Mouse (Mus musculus) thymus, postnatal 10 days (tissue): ENCODE measurements around the gene Abcb9.
A peak's percentile ranks its signal among the peaks of the same experiment; 100 is the strongest.

Experiments
- DNase-seq, 2 experiments: peaks; one replicate each; pipeline ENCODE4 v3.0.0; 2021; ENCODE audit warnings: low spot score in 2 of 2

Abcb9 gene

DNA sequence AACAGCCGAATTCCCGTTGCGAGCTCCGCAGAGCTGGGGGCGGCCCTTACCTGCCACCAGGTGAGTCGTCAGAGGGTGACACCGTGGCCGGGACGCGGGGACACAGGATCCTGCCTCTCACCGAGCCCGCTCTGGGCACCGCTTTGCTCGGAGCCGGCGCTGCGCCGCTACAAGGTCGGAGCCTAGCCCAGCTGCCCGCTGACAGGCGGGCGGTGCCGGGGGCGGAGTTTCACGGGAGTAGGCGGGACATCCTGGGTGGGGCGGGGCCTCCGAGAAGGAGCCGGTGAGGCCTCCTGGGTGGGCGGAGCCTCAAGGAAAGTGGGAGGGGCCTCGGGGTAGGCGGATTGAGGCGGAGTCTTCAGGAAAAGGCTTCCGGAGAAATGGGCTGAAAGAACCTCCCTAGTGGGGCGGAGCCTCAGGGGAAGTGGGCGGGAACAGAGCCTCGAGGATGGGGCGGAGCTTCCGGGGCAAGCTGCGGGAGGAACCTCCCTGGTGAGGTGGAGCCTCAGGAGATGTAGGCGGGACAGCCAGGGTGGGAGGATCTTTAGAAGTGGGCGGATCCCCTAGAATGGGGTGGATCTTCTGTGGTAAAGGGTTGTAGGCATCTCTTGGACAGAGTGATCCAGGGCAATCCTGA, at the start of gene Abcb9:
Gene Abcb9 (minus strand): TSS at position 203 of the 637 bp plus-strand sequence.
- DNase-seq, result peak; percentile 90 to 93

- no peak for DNase-seq
Observed at GRCm38 (mm10) chr5:124138066-124138465, 42.5 kb upstream of the Abcb9 start.

DNA sequence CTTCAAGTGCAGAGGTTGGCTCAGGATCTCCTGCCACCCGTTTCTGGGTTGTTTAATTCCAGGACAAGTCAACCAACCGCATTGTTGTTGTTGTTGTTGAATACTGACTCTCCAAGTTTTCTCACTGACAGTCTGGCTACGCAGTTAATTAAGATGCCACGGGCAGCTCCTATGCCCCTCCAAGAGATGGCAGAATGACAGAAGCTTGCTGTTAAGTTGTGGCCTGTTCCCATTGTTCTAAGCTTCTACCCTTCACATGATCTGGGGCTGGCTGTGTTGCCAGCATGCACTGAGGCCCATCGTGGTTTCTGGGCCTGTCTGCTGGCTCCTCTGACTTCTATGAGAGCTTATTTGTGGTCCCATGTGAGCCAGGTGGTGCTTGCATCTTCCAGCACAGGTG, 38.7 kb upstream of the Abcb9 start:
- DNase-seq, result no peak

GRCm38 (mm10) chr5:124125093-124125492, 29.5 kb upstream of the Abcb9 start:
- no peak for DNase-seq

- no peak for DNase-seq
Observed at GRCm38 (mm10) chr5:124122357-124122756, 26.8 kb upstream of the Abcb9 start.

DNA sequence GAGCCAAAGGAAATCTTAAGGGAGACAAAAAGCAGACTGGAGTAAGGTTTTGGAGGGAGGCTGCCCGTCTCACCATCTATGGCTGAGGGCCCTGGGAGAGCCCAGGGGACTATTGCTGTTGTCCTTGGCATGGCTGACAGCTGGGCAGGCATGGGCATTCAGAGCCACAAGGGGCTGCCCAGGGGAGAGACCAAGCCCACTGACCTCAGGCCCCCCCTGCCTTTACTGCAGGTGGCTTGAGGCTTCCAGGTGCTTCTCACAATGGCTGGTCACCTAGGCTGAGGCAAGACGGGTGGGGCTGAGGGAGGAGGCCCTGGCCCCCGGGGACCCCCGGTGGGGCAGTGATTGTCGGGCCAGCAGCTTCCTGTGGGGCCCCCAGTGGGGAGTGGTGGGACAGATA, 23.6 kb upstream of the Abcb9 start:
- DNase-seq, result no peak

- DNase-seq, result peak; percentile 38 to 80
Observed at GRCm38 (mm10) chr5:124115990-124116845, 20.6 kb upstream of the Abcb9 start, which contains the start of gene Arl6ip4. Gene Arl6ip4, plus strand, starts transcription at chr5:124116089.

GRCm38 (mm10) chr5:124115531-124115930, 19.9 kb upstream of the Abcb9 start:
- DNase-seq, result no peak

- DNase-seq, result no peak
Observed at GRCm38 (mm10) chr5:124114276-124115025, 18.9 kb upstream of the Abcb9 start.

DNA sequence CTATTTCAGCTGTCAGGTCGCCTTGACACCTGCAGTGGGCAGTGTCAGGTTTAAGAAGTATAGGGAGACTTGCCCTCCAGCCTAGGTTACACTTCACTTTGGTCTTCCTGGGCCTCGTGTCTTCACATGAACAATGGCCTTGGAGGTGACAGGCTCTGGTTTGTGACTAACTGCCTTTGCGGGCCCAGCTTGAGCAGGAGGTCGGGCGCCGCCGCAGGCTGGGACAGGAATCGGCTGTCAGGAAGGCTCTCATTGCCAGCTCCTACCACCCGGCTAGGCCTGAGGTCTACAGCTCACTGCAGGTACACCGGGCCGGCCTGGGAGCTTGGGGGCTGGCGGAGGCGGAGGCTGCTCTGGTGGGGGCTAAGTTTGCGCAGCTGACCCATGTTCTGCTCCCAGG, 17.4 kb upstream of the Abcb9 start:
- DNase-seq, result peak; percentile 72

- no peak for DNase-seq
Observed at GRCm38 (mm10) chr5:124112531-124112930, 16.9 kb upstream of the Abcb9 start.

- peak; percentile 93 to 95 for DNase-seq
Observed at GRCm38 (mm10) chr5:124111742-124112497, 16.3 kb upstream of the Abcb9 start, which contains the start of gene Ogfod2. Gene Ogfod2, plus strand, starts transcription at chr5:124112297.

- DNase-seq, result peak in 1 of 2 experiments; percentile 61
Observed at GRCm38 (mm10) chr5:124111077-124111741, 15.6 kb upstream of the Abcb9 start.

- no peak for DNase-seq
Observed at GRCm38 (mm10) chr5:124103552-124103951, 8.0 kb upstream of the Abcb9 start.

DNA sequence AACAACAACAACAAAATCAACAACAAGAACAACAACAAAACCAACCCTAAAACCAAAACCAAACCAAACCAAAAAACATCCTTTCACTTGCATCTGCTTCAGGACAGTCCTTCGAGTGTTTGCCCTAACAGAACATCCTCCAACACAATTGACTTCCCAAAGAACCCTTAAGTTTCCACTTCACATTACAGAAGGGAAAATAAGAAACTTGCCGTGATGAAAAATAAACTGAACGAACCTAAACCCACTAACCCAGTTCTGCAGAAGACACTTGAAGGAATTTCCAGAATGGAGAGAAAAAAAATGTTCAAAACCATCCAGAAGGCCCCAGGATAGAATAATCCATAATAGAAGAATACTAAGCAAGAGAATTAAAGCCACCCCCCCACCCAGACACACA, 7.4 kb upstream of the Abcb9 start:
- no peak for DNase-seq

DNA sequence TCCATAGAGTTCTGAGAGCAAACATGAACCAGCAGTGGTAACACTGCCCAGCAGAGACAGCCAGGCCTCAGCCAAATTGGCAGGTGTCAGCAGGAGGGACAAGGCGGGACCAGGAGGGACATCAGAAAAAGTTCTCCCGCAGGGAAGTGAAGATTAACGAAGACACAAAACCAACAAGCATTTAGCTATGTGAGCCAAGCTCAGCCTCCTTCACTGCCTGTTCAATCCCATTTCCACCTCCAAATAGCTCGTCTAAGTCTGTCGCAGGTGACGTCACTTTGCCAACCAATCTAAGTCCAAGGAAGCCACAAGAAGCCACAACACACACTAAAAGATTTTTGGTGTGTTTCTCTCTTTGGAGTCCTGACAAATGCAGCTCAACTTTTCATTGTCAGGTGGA, 6.7 kb upstream of the Abcb9 start:
- DNase-seq, result no peak

DNA sequence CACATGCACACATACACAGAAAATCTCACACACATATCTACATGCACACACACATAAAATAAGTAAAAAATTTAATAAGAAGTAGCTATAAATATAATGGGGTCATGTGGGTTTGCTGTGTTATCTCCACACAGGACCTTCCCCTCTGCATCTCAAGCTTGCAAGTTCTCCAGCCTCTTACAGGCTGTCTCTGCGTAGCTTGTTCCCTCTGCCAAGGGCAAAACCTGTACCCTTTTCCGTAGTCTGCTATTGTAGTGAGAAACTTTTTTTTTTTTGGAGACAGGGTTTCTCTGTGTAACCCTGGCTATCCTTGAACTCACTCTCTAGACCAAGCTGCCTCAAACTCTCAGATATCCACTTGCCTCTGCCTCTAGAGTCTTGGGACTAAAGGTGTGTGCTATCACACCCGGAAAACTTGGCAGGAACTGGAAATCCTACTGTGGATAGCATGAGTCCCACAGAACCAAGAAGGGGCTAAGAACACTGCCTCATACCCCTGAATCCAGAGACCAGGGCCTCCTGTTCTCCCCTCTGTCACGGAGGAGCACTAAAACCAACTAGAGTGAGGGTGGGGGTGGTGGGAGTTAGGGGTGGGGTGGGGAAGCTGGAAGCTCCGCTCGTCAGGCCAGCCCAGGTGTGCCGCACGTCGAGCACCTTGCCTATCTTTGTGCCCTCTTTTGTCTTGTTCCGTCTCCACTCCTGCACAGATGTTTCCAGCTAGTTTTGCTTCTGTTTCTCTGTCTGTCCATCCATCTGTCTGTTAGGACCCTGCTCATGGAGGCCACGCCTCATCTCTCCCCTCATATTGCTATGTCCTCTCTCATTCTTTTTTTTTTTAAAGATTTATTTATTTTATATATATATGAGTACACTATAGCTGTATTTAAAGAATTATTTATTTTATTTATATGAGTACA, 4.8 kb upstream of the Abcb9 start:
- DNase-seq, result no peak

DNA sequence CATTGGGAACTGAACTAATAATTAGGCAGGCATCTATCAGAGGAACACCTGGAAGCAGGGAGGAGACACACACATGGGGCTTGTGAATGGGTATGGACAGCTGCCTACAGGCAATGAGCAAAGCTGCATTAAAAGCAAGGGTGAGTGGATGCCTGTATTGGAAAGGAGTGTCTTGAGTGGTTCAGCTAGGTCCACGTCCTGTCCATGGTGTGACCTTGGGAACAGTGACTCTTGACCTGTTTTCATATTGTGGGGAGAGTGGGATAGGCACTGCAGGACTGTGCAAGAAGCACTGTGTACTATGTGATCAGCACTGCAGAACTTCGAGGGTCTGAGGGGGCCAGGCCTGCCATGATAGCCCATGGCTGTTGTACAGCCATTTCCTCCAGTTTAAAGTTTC, 3.3 kb upstream of the Abcb9 start:
- DNase-seq, result no peak

GRCm38 (mm10) chr5:124095077-124095581, 469 bp downstream of the Abcb9 start:
- no peak for DNase-seq
